Mouse (Mus musculus) olfactory bulb, adult 2 months (tissue): ENCODE data around the gene Traip.

Experiments
- CTCF ChIP-seq: fragments of 200-500 bp; IDR thresholded peaks from 2 replicates; pipeline ENCODE4 v1.5.1; 2012; ENCODE audit warnings: low read depth, mild to moderate bottlenecking, low read length, moderate library complexity; ENCODE audit not compliant: insufficient read depth
- POLR2A ChIP-seq: fragments of 200-500 bp; IDR thresholded peaks from 2 replicates; pipeline ENCODE4 v1.6.1; 2012; ENCODE audit warnings: mild to moderate bottlenecking, low read depth, low read length, moderate library complexity; ENCODE audit not compliant: insufficient read depth

- TF ChIP-seq CTCF (peak; percentile 76), POLR2A (no peak)
Measured at GRCm38 (mm10) chr9:107900840-107901626, 48.9 kb upstream of the Traip start.
